Mouse (Mus musculus): Measurements from ENCODE around the gene Plcg2.

Plcg2 gene

DNA sequence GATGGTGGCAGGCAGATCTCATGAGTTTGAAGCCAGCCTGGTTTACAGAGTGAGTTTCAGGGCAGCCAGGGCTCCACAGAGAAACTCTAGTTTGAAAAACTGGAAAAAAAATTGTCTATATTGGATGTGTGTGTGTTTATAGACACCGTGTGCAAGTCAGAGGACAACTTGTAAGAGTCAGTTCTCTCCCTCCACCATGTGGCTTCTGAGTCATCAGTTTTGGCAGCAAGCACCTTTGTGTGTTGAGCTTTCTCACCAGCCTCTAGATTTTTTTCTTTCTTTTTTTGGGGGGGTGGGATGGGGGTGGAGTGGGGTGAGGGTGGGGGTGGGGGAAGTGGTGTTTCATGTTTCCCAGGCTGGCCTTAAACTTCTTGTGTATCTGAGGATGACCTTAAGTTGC lies 12.8 kb upstream of the Plcg2 start:
- no peak for DNase-seq (ENCODE audit: low read depth, low spot score)

DNA sequence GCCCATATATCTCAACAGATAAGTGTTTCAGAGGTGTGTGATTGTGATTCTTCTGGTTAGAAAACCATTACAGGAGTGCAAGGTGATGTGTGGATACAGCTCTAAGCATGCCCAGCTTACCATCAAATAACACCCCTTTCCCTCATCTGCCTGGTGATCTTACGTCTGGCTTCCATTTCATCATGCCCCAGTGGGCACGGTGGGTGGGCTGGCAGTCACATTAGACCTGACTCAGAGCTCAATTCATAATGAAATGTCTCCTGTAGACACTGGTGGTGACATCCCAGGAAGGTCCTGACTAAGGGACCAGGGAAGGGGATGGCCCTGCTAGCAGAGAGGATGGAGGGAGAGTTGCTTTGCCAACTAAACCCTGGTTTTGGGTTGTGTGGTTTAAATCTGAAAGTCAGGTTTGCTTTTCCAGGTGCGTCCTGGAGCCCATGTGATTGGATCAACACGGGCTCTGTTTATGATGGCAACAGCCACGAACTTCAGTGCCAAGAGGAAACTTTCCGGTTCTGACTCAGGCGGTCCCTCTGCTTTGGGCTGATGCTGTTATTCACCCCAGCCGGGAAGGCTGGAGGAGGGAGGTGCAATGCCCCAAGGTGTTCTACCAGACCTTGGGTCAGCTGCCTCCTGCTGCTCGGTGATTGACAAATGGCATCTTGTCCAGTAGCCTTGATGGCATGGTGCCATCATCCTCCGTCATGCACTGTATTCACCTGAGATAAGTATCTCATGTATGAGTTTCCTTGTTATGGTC lies 9.7 kb upstream of the Plcg2 start:
- DNase-seq (ENCODE audit: low read depth, low spot score), result no peak

DNA sequence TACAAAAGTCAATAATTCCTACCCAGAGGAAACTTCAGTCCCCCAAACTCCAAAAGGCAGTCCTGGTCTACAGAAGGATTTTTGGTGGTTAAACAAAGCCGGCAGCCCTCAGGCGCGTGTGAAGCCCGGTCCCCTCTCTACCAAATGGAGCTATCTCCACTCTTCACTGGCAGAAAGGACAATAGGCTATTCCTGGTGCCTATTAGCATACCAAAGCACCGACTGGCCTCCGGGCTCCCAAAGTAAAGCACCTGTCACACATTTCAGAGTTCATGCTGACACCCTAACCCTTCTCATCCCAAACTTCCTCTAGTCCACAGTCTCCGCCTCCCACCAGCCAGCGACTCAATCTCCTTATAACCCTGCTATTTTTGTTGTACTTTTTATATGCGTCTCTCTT lies 4.5 kb upstream of the Plcg2 start:
- DNase-seq (ENCODE audit: low read depth, low spot score), result no peak

- DNase-seq (ENCODE audit: low read depth, low spot score), result no peak
These were observed 3.2 kb upstream of the Plcg2 start for GRCm38 (mm10) chr8:117494874-117495273.

DNA sequence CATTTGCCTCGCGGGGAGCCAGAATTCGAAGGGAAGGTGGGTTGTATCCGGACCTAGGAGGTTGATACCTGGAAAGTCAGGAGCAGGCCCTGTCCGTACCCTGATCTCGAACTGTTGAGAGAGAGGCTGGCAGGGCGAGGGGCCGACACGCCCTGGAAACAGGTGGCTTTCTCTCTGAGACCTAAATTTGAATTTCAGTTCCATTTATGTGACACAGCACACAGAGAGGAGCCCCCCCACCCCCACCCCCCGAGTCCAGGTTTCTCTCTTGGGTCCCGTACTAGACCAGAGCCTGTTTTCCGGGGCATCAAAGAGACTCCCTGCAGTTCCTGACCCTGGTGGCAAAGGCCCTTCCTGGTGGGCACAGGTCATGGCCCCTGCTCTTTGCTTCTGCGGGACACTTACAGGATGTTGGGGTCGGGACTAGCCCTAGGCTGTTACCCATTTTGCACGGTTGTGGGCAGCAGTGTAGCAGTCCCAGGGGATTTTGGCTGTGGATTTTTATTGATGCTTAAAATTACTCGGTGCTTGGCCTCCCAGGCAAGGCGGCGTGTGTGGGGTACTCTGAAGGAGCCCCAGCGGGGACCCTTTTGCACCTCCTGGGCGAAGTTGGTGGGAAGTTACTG lies 937 bp downstream of the Plcg2 start:
- DNase-seq (ENCODE audit: low read depth, low spot score), result no peak

GRCm38 (mm10) chr8:117500232-117500823 lies 2.2 kb downstream of the Plcg2 start:
- DNase-seq (ENCODE audit: low read depth, low spot score), result no peak

DNA sequence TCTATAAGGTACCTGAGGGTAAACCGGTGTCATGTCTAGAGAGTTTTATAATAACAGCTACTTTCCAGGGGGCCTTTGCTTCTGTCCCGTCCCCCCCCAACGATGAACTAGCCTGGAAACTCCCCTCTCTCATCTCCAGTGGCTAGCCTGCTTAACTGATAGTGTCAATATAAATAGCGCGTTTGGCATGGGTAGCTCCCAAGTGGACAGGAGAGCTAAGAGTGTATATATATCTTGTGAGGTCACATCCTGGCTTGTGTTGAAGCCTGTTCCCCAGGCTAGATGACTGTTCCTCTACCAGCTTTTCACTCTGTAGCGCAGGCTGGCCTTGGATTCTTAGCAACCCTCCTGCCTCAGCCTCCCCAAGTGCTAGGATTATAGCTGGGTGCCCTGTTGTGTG lies 3.2 kb downstream of the Plcg2 start:
- no peak for DNase-seq (ENCODE audit: low read depth, low spot score)

DNA sequence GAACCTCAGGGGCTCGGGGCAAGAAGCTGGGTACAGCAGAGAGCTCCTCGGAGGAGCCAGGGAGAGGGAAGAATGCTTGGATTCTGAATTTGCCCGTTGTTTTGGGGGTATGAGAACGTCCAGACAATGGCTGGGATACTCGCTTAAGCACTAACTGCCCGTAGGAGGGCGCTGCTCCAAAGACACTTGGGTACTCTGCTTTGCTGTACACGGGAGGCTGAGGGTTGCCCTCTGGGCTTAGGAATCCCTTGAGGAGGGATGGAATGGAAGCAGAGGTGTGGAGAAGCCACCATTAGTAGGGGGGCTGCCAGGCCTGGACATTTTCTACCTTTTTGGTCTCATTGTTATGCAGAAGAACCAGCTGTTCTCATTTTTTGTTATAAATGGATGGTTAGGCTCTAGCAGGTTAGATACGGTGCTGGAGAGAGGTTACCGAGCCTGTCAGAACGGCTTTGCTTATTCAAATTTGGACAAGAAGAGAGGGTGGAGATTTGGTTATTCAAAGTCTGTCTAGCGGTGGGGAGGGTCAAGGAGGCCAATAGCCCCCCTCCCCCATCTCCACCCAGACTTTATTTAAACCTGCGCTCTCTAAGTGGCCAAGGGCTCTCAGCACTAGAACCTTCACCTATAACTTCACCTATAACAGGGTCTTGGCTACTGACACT lies 5.4 kb downstream of the Plcg2 start:
- no peak for DNase-seq (ENCODE audit: low read depth, low spot score)

DNA sequence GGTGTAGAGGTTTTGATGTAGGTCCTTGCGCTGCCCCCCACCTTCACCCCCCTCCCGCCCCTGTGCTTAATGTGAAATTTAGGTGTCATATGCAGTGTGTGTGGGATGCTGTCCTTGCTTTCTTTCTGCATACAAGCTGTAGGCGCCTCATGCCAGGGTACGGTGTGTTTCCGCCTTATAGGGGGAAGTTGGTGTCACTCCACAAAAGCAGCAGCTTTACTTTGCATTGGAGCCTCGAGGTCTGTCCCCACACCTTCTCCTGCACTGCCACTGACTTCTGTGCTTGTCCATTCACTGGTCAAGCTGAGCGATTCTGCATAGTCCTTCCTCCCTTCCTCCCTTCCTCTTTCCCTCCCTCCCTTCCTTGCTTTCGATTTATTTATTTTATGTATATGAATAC lies 9.6 kb downstream of the Plcg2 start:
- DNase-seq (ENCODE audit: low read depth, low spot score), result no peak

DNA sequence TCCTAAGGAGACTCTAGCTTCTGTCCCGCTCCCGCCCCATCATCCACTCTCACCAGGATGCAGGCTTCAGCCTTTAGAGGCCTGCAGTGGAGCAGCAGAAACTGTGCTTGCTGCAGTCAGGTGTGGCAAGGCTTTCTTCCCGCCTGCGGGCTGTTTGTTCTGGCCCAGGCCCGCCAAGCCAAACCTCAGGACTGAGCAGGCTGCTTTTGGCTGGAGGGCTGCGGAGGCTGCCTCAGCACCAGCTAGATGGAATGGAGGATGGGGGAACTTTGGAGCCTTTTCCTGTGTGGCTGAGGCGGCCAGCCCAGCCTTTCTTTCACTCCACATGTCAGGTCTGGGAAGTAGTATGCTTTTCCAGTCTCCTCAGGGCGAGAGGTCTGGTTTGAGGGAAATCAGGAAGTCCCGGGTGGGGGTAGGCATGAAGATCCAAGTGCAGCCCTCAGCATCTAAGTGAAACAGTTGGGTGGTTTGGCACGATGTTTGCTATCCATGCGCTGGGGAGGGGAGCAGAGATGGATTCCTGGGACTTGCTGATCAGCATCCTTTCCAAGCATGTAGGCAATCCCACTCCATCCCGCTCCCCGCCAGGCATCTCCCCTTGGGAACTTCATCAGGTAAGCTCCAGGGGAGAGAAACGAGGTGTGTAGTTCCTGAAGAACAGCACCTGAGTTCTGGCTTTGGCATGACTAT lies 18.9 kb downstream of the Plcg2 start:
- DNase-seq (ENCODE audit: low read depth, low spot score), result no peak

DNA sequence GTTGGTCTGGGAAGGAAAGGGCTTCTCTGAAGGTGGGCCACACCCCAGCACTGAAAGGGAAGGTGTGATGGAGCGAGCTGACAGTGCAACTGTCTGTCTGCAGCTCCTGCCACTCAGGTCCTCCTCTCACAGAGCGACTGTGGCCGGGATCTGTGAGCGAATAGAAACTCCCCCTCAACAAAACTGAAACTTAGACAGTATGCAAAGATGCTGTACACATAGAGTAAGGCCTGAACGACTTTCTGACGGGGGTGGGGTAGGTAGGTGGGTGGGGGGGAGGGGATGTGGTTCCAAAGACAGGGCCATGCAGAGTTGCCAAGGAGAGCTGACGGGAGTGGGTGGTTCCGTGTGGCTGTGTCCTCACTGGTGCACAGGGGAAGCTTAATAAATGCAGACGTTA lies 19.8 kb downstream of the Plcg2 start:
- DNase-seq (ENCODE audit: low read depth, low spot score), result no peak

- no peak for DNase-seq (ENCODE audit: low read depth, low spot score)
These were observed 20.8 kb downstream of the Plcg2 start for GRCm38 (mm10) chr8:117518873-117519272.

DNA sequence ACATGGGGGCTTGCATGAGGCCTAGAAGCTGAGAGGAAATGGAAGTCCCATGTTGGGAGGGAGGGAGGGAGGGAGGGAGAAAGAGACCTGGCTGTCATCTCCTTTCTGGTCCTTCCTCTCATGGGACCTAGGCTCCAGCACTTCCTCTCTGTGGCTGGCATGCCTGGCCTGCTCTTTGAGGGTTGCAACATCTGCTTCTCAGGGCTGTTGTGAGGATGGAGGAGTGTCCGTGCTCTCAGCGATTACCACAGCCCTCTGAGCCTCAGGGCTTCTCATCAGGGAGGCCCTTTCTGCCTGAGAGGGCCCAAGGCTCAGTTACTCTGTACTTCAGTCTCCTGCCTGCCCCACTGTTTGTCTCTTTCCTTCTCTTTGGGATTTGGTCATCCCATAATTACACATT lies 28.1 kb downstream of the Plcg2 start:
- DNase-seq (ENCODE audit: low read depth, low spot score), result no peak

GRCm38 (mm10) chr8:117527983-117528382 lies 29.9 kb downstream of the Plcg2 start:
- no peak for DNase-seq (ENCODE audit: low read depth, low spot score)

DNA sequence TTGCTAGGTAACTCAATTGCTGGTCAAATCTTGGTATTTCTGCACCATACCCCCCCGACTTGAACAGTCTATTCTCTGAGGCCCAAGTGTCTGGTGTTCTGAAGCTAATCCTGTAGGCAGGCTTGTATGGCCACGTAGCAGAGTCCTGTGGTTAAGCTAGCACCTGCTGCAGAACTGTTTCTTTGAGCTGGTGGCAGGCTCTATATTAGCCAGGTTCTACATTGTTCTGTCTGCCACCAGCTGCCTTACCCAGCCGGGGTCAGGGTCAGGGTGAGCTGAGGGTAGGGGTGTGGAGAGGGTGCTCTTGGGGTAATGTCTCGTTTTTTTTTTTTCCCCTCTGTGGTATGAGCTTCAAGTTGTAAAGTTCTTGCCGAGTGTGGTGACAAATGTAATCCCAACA lies 31.1 kb downstream of the Plcg2 start:
- DNase-seq (ENCODE audit: low read depth, low spot score), result no peak

DNA sequence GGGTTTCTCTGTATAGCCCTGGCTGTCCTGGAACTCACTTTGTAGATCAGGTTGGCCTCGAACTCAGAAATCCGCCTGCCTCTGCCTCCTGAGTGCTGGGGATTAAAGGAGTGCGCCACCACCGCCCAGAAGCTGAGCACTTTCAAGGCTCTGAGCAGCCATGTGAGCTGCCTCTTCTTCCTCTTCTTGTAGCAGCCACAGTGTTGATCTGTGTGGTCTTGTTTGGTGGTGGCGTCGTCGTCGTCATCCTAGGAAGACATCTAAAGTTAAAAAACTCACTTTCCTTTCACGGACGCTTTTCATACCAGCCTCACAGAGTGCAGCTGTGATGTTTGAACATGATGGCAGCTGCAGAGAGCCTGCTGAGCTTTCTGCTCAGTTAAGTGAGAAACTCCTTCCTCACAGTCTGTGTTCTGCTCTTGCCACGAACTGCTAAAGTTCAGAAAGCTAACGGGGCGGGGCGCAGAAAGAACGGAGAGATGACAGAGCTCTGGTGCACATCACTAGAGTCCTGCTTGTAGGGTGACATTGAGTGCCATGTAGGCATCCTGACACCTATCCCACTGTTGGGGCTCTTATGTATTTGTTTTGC lies 34.4 kb downstream of the Plcg2 start:
- no peak for DNase-seq (ENCODE audit: low read depth, low spot score)

GRCm38 (mm10) chr8:117536862-117537261 lies 38.8 kb downstream of the Plcg2 start:
- no peak for DNase-seq (ENCODE audit: low read depth, low spot score)

- no peak for DNase-seq (ENCODE audit: low read depth, low spot score)
These were observed 39.7 kb downstream of the Plcg2 start for GRCm38 (mm10) chr8:117537751-117538150.

DNA sequence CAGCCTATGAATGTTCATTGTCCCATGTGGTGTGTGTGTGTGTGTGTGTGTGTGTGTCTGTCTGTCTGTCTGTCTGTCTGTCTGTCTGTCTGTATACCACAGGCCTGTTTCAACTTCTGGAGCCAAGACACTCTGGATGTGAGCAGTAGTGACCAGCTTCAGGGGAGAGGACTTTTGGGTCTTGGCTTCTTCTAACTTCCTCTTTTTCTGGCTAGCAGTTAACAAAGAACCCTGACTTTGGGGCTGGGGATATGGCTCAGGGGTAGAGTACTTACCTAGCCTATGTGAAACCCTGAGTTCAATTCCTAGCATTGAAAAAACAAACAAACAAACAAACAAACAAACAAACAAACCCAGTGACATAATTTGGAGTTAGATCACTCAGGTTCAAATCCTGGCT lies 44.9 kb downstream of the Plcg2 start:
- no peak for DNase-seq (ENCODE audit: low read depth, low spot score)

GRCm38 (mm10) chr8:117543789-117544188 lies 45.7 kb downstream of the Plcg2 start:
- DNase-seq (ENCODE audit: low read depth, low spot score), result no peak

DNA sequence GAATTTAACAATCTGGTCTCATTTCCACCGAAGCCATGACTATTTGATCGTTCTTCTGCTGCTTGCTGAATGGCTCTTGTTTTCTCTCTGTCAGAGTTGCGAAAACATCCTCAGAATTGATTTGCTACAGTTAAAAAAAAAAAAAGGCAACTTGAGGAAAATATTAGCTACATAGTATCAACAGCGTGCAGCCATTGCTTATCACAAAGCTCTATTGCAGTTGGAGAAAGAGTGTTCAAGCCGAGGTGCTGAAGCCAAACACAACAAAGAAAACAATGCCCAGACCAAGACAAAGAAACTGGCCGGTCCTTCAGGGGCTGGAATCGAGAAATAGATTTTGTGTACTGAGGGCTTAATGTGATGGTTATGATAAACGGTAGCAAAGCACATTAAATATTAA lies 47.0 kb downstream of the Plcg2 start:
- no peak for DNase-seq (ENCODE audit: low read depth, low spot score)

- no peak for DNase-seq (ENCODE audit: low read depth, low spot score)
These were observed 48.3 kb downstream of the Plcg2 start for GRCm38 (mm10) chr8:117546386-117546785.
